Mouse (Mus musculus) MEL-GATA-1-ER (cell line): ENCODE data around the gene Krtap6-1.
"Not testable (repeated sequence)": the region's sequence is repeated elsewhere in the genome, so short reads cannot be mapped to it uniquely, and the experiment has no call there.

Experiments
- DNase-seq: peaks from one replicate; pipeline ENCODE4 v3.0.0-alpha.2; 2012; ENCODE audit warnings: low read depth; ENCODE audit errors: extremely low read depth

Krtap6-1 gene

DNA sequence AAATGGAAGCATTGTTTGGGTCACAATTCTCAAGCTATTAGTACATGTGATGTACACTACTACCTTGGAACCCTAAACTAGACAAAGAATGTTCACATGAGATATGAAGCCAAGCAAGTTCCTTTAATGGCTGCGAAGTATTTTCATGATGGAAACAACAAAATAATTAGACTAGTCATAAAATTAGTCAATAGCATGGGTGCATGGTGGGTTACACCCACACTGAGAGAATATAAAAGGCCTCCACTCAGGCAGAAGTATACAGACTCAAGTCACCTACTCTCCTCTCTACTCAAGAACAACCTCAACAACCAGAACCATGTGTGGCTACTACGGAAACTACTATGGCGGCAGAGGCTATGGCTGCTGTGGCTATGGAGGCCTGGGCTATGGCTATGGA is at the start of gene Krtap6-1:
Krtap6-1 (plus strand) TSS at position 301 of the 400 bp plus-strand sequence.
- DNase-seq, result not testable (repeated sequence)

DNA sequence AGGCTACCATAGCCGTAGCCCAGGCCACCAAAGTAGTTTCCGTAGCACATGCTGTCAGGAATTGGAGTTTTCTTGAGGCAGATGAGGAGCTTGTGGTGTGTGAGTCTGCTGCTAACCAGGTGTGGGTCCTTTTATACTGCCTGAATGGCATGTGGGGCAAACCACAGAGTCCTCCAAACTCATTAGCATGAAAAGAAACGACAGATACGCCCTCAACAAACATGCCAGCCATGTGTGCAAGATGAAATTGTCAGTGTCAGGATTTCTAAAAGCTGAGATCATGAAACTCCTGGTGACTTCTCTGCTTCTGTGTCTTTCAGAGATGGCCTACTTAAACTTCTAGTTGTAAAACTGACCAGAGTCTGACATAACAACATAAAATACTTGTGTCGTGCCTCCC is 20.8 kb upstream of the Krtap6-1 start, which contains the start of gene Krtap22-2:
Krtap22-2 (minus strand) TSS at position 101 of the 400 bp plus-strand sequence.
- no peak for DNase-seq

DNA sequence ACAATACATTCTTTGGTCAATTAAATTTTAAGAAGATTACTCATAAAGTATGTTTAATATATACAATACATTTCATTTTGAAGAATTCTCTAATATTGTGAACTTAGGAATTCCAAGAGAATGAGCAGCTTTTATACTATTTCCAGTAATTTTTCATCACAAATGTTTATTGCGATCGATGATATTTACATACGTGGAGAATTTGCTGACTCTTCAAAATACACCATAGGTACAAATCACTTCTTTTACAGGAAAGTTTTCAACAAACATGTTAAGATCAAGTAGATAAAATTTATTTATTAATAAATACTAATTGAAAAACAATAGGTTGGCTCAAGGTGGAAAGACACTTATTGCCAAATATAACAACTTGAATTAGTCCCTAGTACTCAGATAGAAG is 17.5 kb upstream of the Krtap6-1 start:
- no peak for DNase-seq

DNA sequence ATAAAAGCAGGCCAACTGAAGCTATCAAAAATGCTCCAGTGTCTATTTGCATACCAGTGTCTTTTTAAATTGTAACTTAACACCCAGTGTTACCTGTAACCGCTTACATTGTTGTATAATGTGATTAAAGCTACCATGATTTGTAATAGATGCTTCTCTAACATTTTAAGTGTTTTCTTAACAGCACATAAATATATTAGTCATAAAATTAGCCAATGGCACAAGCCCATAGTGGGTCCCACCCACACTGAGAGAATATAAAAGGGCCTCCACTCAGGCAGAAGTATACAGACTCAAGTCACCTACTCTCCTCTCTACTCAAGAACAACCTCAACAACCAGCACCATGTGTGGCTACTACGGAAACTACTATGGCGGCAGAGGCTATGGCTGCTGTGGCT is 16.5 kb upstream of the Krtap6-1 start, which contains the start of gene Gm10229:
Gm10229 (plus strand) TSS at position 301 of the 400 bp plus-strand sequence.
- not testable (repeated sequence) for DNase-seq

DNA sequence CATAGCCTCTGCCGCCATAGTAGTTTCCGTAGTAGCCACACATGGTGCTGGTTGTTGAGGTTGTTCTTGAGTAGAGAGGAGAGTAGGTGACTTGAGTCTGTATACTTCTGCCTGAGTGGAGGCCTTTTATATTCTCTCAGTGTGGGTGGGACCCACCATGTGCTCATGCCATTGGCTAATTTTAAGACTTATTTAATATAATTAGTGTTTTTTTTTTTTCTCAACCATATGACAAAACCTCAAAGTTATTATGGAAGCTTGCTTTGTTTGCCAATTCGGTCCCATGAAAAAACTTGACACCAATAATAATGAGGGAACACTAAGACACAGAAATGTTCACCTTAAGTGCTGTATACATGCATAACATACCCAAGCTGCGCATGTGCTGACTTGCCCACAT is 9.9 kb downstream of the Krtap6-1 start, which contains the start of gene Gm10228:
Gm10228 (minus strand) TSS at position 101 of the 400 bp plus-strand sequence.
- not testable (repeated sequence) for DNase-seq

DNA sequence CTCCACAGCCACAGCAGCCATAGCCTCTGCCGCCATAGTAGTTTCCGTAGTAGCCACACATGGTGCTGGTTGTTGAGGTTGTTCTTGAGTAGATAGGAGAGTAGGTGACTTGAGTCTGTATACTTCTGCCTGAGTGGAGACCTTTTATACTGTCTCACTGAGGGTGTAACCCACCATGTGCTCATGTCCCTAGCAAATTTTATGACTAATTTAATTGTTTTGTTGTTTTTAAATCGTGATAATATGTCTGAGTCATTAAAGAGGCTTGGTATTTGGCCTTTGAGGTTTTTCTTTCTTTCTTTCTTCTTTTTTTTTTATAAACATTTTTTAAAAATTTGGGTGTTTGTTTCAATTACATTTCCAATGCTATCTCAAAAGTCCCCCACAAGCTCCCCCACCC is 16.3 kb downstream of the Krtap6-1 start, which contains the start of gene Krtap6-5:
Krtap6-5 (minus strand) TSS at position 101 of the 400 bp plus-strand sequence.
- no peak for DNase-seq

DNA sequence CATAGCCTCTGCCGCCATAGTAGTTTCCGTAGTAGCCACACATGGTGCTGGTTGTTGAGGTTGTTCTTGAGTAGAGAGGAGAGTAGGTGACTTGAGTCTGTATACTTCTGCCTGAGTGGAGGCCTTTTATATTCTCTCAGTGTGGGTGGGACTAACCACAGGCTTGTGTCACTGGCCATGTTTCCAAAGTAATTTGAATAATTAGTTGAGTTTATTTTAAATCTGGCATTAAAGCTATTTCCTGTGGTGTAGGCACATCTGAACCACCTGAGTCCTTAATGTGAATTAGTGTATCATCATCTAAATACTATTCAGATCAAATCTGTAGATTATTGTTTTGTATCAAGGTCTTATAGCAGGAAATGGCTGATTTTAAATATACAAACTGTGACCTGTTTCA is 32.4 kb downstream of the Krtap6-1 start, which contains the start of gene 1110025L11Rik:
1110025L11Rik (minus strand) TSS at position 101 of the 400 bp plus-strand sequence.
- not testable (repeated sequence) for DNase-seq

DNA sequence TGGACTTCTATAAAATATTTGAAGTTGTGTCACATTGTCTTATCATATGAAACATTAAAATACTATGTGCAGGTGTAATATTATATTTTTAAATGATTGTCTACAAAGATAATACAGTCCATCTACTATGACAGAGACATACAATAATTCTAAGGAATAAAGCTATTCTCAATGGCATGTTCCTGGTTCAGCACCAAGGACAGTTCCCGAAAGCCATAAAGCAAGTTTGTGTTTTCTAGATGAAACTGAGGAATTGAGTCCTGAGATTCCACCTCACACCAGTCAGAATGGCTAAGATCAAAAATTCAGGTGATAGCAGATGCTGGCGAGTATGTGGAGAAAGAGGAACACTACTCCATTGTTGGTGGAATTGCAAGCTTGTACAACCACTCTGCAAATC is 39.5 kb downstream of the Krtap6-1 start:
- not testable (repeated sequence) for DNase-seq
